Mouse (Mus musculus): ENCODE results near the gene Rybp. TPM values are rescaled to one million over a fixed set of nuclear protein-coding genes. Genes with fewer than 3 reads are reported as not detected.
A peak's percentile ranks its signal among the peaks of the same experiment; 100 is the strongest.

The Rybp gene
- polyA plus RNA-seq, 1 experiment from 2014 or later, result 13.7 TPM

DNA sequence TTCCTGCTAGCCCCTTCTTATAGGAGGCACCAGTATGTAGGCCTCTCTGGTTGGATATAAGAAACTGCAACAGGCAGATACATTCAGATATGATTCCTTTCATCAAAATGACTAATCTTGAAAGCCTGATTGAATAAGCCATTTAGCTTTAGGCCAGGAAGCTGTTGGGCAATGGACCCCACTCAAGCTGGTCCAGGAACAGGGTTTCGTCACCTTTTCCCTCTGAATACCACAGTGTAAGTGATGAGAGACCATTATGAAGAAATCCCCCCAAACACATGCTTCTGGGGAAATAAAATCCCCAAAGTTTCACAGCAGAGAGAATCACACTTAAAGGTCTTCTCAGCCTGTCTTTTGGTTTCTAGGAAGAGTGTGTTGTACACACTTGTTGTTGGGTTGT is 23.9 kb upstream of the Rybp start:
- H3K27me3 ChIP-seq (ENCODE audit: insufficient read depth, low read length), result no peaks in the 10 kb centered on the region
- no peak overlapping the region for H3K4me2 ChIP-seq
- no peaks in the 10 kb centered on the region for H3K9me3 ChIP-seq (ENCODE audit: low read depth, low read length)
- no peak overlapping the region for H3K4me3 ChIP-seq (ENCODE audit: low read depth, low read length)
- H3K9ac ChIP-seq, result no peak overlapping the region
- no peaks in the 10 kb centered on the region for H3K36me3 ChIP-seq (ENCODE audit: insufficient read depth)
- no peak for ATAC-seq (ENCODE audit: insufficient read depth)
- 89% methylated on average over 1 of the region's 1 CpGs for WGBS
- no peak for TF ChIP-seq CTCF (IDR thresholded peaks at IDR 0.05; ENCODE audit: low read depth)
- H3K4me1 ChIP-seq (ENCODE audit: insufficient read depth), result no peaks in the 10 kb centered on the region
- DNase-seq, result no peak
- no peak overlapping the region for H3K27ac ChIP-seq (ENCODE audit: low read depth)

DNA sequence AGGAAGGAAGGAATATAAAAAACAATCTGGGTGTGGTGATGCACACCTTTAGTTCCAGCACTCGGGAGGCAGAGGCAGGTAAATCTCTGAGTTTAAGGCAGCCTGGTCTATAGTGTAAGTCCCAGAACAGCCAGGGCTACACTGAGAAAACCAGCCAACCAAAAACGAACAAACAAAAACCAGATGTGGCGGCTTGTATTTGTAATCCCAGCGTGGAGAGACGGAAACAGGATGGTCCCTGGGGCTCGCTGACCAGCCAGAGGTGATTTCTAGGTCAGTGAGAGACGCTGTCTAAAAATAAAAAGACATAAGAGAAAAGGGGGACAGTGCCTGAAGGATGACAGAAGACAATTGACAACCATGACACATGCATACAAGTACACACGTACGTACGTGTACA is 17.5 kb upstream of the Rybp start:
- WGBS, result 56% methylated on average over 10 of the region's 10 CpGs
- DNase-seq (peak; percentile 30), ATAC-seq (ENCODE audit: insufficient read depth) (no peak)
- Histone ChIP-seq H3K4me2 (no peak overlapping the region), H3K27me3 (ENCODE audit: insufficient read depth, low read length) (no peaks in the 10 kb centered on the region), H3K4me3 (ENCODE audit: low read depth, low read length) (no peak overlapping the region), H3K27ac (ENCODE audit: low read depth) (no peak overlapping the region), H3K9me3 (ENCODE audit: low read depth, low read length) (no peaks in the 10 kb centered on the region), H3K36me3 (ENCODE audit: insufficient read depth) (no peaks in the 10 kb centered on the region), H3K4me1 (ENCODE audit: insufficient read depth) (no peaks in the 10 kb centered on the region), H3K9ac (no peak overlapping the region)
- TF ChIP-seq CTCF (IDR thresholded peaks at IDR 0.05; ENCODE audit: low read depth), result no peak

DNA sequence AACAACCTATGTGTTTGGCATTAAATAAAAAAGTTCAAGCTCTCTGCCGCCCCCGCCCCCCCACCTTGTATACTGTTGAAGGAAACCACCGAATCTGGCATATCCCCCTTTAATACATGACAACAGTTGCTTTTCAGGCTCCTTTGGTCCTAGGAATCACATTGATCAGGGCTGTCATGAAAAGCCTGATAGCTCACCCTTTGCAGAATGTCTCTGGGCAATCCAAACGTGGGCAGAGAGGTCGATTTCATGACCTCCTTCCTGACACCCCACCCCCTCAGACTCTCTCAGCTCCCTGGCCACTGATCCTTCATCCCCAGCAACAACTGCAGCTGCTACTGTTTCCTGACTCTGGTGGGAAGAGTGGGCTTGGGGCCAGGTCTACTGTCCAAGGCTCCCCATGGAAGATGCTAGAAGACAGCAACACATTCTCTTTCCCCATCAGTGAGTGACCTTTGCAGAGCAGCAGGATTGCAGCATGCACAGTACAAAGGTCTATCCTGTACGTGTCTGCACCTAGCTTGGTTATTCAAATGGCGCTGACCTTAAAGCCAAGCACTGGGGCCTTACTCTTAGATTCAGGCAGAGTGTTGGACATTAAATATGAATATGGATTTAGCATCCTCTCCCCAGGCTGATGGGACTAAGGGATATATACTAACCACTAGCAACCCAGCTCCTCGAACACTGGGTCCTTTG is 14.3 kb upstream of the Rybp start:
- DNase-seq (peak; percentile 37), ATAC-seq (ENCODE audit: insufficient read depth) (no peak)
- no peaks in the 10 kb centered on the region for H3K4me1 ChIP-seq (ENCODE audit: insufficient read depth)
- H3K27me3 ChIP-seq (ENCODE audit: insufficient read depth, low read length), result no peaks in the 10 kb centered on the region
- no peak for TF ChIP-seq CTCF (IDR thresholded peaks at IDR 0.05; ENCODE audit: low read depth)
- H3K4me2 ChIP-seq, result no peak overlapping the region
- H3K4me3 ChIP-seq (ENCODE audit: low read depth, low read length), result no peak overlapping the region
- no peak overlapping the region for H3K27ac ChIP-seq (ENCODE audit: low read depth)
- no peaks in the 10 kb centered on the region for H3K36me3 ChIP-seq (ENCODE audit: insufficient read depth)
- no peaks in the 10 kb centered on the region for H3K9me3 ChIP-seq (ENCODE audit: low read depth, low read length)
- 59% methylated on average over 8 of the region's 8 CpGs for WGBS
- H3K9ac ChIP-seq, result no peak overlapping the region

DNA sequence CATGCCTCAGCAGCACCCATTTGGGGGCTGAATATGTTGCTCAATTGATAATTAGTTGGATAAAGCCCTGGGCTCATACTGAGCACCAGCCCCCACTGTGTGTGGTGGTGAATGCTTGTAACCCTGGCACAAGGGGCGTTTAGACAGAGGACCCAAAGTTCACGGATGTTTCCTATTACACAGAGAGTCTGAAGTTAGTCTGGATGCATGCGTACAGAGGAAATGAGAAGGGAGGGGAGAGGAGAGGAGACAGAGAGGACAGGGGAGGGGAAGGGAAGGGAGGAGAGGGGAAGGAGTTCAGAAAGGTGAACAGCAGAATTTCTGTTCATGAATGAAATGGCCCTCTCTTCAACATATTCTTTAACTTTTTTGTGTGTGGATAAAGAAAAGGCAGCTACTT is 13.5 kb upstream of the Rybp start:
- H3K27me3 ChIP-seq (ENCODE audit: insufficient read depth, low read length), result no peaks in the 10 kb centered on the region
- WGBS, result 25% methylated on average over 3 of the region's 3 CpGs

DNA sequence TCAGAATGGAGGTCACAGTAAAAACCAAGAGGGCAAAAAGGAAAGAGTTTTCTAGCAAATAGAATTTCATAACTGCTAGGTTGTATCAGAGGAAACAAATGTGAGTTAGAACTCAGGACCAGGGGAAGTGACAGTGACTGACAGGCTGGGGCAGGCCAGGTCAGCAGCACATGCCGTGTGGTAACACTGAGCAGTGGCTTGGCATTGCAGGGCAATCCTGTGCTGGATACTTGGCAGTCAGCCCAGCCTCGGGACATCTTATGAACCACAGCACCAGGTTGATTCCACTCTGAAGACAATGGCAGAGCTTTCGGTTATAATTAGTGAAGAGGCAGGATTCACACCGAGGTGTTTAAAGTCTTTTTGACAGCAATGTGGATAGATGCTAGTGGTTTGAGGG is 11.7 kb upstream of the Rybp start:
- H3K4me2 ChIP-seq, result no peak overlapping the region
- H3K9me3 ChIP-seq (ENCODE audit: low read depth, low read length), result no peaks in the 10 kb centered on the region
- no peak overlapping the region for H3K27ac ChIP-seq (ENCODE audit: low read depth)
- 40% methylated on average over 4 of the region's 4 CpGs for WGBS
- no peak for ATAC-seq (ENCODE audit: insufficient read depth)
- TF ChIP-seq CTCF (IDR thresholded peaks at IDR 0.05; ENCODE audit: low read depth), result no peak
- H3K4me1 ChIP-seq (ENCODE audit: insufficient read depth), result no peaks in the 10 kb centered on the region
- peak; percentile 35 for DNase-seq
- H3K4me3 ChIP-seq (ENCODE audit: low read depth, low read length), result no peak overlapping the region
- no peaks in the 10 kb centered on the region for H3K36me3 ChIP-seq (ENCODE audit: insufficient read depth)
- H3K27me3 ChIP-seq (ENCODE audit: insufficient read depth, low read length), result no peaks in the 10 kb centered on the region
- H3K9ac ChIP-seq, result no peak overlapping the region

More for the DNA sequence above, 13.5 kb upstream of the Rybp start:
- no peaks in the 10 kb centered on the region for H3K9me3 ChIP-seq (ENCODE audit: low read depth, low read length)
- H3K9ac ChIP-seq, result no peak overlapping the region
- no peak for TF ChIP-seq CTCF (IDR thresholded peaks at IDR 0.05; ENCODE audit: low read depth)
- H3K4me1 ChIP-seq (ENCODE audit: insufficient read depth), result no peaks in the 10 kb centered on the region
- no peak overlapping the region for H3K4me2 ChIP-seq
- H3K4me3 ChIP-seq (ENCODE audit: low read depth, low read length), result no peak overlapping the region
- H3K27ac ChIP-seq (ENCODE audit: low read depth), result no peak overlapping the region
- no peaks in the 10 kb centered on the region for H3K36me3 ChIP-seq (ENCODE audit: insufficient read depth)
- ATAC-seq (ENCODE audit: insufficient read depth) (no peak), DNase-seq (no peak)

DNA sequence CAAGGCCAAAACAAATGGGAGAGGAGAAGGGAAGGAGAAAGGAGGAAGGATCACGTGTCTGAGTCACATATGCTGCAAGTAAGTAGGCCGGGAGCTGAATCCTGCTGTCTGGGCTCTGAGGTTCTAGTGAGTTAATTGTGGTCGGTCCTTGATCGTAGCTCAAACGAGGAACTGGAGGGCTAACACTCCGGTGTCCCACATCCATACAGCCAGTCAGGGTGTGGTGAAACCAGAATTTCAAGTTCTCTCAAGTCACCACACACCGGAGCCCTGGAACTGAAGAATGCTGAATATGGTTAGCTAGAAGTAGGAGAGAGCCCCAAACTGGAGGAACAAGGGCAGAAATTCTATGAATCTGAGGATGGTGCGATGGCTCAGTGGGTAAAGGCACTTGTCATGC is 10.3 kb upstream of the Rybp start:
- Histone ChIP-seq H3K4me2 (no peak overlapping the region), H3K4me1 (ENCODE audit: insufficient read depth) (no peaks in the 10 kb centered on the region), H3K27ac (ENCODE audit: low read depth) (no peak overlapping the region; the same call in 1 of the 2 replicates), H3K27me3 (ENCODE audit: insufficient read depth, low read length) (no peaks in the 10 kb centered on the region), H3K9ac (no peak overlapping the region), H3K9me3 (ENCODE audit: low read depth, low read length) (no peaks in the 10 kb centered on the region), H3K4me3 (ENCODE audit: low read depth, low read length) (no peak overlapping the region), H3K36me3 (ENCODE audit: insufficient read depth) (no peaks in the 10 kb centered on the region)
- ATAC-seq (ENCODE audit: insufficient read depth), result peak; percentile 87
- no peak for TF ChIP-seq CTCF (IDR thresholded peaks at IDR 0.05; ENCODE audit: low read depth)
- peak; percentile 74 for DNase-seq
- whole genome bisulfite sequencing, result 54% methylated on average over 8 of the region's 8 CpGs

DNA sequence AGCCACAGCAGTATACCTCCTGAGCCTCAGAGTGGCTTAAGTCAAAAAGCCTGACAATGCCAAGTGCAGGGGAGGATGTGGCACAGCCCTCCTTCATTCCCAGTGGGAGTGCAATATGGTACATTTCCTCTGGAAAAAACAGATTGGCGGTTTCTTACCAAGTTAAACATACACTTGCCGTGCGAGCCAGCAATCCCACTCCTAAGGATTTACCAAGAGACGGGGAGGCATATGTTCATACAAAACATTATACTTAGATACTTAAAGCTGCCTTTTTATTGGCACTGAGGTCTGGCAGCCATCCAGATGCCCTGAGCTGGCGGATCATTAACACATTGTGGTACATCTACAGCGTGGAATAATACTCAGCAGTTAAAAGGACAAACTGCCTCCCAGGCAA is 5.1 kb upstream of the Rybp start:
- WGBS, result 84% methylated on average over 6 of the region's 6 CpGs
- ATAC-seq (ENCODE audit: insufficient read depth) (no peak), DNase-seq (no peak)
- TF ChIP-seq CTCF (IDR thresholded peaks at IDR 0.05; ENCODE audit: low read depth), result no peak
- Histone ChIP-seq H3K9ac (no peak overlapping the region), H3K4me2 (no peak overlapping the region), H3K36me3 (ENCODE audit: insufficient read depth) (no peaks in the 10 kb centered on the region), H3K4me1 (ENCODE audit: insufficient read depth) (peaks cover 10% of the 10 kb centered on the region), H3K9me3 (ENCODE audit: low read depth, low read length) (no peaks in the 10 kb centered on the region), H3K27ac (ENCODE audit: low read depth) (no peak overlapping the region), H3K4me3 (ENCODE audit: low read depth, low read length) (no peak overlapping the region), H3K27me3 (ENCODE audit: insufficient read depth, low read length) (no peaks in the 10 kb centered on the region)

All from lung, embryonic 14.5 days (tissue).